Mouse (Mus musculus) embryonic facial prominence, embryonic 13.5 days (tissue): ENCODE data around the gene Satb2. TPM values are rescaled to one million over a fixed set of nuclear protein-coding genes. Genes with fewer than 3 reads are reported as not detected.
A peak's percentile ranks its signal among the peaks of the same experiment; 100 is the strongest.

Experiments
- ATAC-seq: fragments of 200-750 bp; cut with Nextera tagmentation; 2 replicates; pipeline ENCODE4 v1.8.0; 2017; ENCODE audit warnings: low read depth; ENCODE audit not compliant: insufficient number of reproducible peaks, insufficient read depth, low FRiP score, low TSS enrichment
- H3K27ac ChIP-seq: fragments of 300-500 bp; sonication (generic); 2 replicates; pipeline ENCODE4 v1.5.1; 2015; ENCODE audit warnings: moderate library complexity, mild to moderate bottlenecking, inconsistent platforms
- H3K27me3 ChIP-seq: fragments of 300-500 bp; sonication (generic); 2 replicates; pipeline ENCODE4 v1.6.1; 2015; ENCODE audit warnings: mild to moderate bottlenecking, inconsistent platforms
- H3K36me3 ChIP-seq: fragments of 300-500 bp; sonication (generic); 2 replicates; pipeline ENCODE4 v1.6.1; 2015; ENCODE audit warnings: mild to moderate bottlenecking, inconsistent platforms
- H3K4me1 ChIP-seq: fragments of 300-500 bp; sonication (generic); 2 replicates; pipeline ENCODE4 v1.6.1; 2015; ENCODE audit warnings: inconsistent platforms
- H3K4me2 ChIP-seq: fragments of 300-500 bp; sonication (generic); 2 replicates; pipeline ENCODE4 v1.6.1; 2015; ENCODE audit warnings: moderate library complexity, mild to moderate bottlenecking, inconsistent platforms
- H3K4me3 ChIP-seq: fragments of 300-500 bp; sonication (generic); 2 replicates; pipeline ENCODE4 v1.5.1; 2015; ENCODE audit warnings: mild to moderate bottlenecking, inconsistent platforms
- H3K9ac ChIP-seq: fragments of 300-500 bp; sonication (generic); 2 replicates; pipeline ENCODE4 v1.6.1; 2015; ENCODE audit warnings: mild to moderate bottlenecking, inconsistent platforms
- H3K9me3 ChIP-seq: fragments of 300-500 bp; sonication (generic); 2 replicates; pipeline ENCODE4 v1.6.1; 2016; ENCODE audit warnings: inconsistent platforms
- WGBS: fragments of 180-500 bp; shearing (Covaris S2); methylation state at CpG from one replicate; pipeline ENCODE4 v1.1.7; 2015; ENCODE audit warnings: mixed read lengths; 5-methylcytosine and 5-hydroxymethylcytosine counted together
- polyA plus RNA-seq: library from polyadenylated mRNA; unstranded; fragments of >200 nt; fragmentation: Nextera tagmentation; extraction: Ambion mirVana; gene quantifications from 2 replicates; pipeline ENCODE4 v1.2.1, GENCODE M21; 2015

Gene Satb2
- polyA plus RNA-seq, 1 experiment from 2014 or later = 23.9 TPM

GRCm38 (mm10) chr1:56981508-56981907, 3.1 kb upstream of the Satb2 start:
- Histone ChIP-seq H3K9me3 (no peaks in the 10 kb centered on the region), H3K4me2 (peak overlapping the region; percentile 61; the same call in 1 of the 2 replicates), H3K27ac (peak overlapping the region; percentile 62; the same call in 1 of the 2 replicates), H3K4me3 (no peak overlapping the region), H3K36me3 (no peaks in the 10 kb centered on the region), H3K27me3 (peaks cover 89% of the 10 kb centered on the region), H3K9ac (no peak overlapping the region), H3K4me1 (peaks cover 49% of the 10 kb centered on the region)
- WGBS = 4% methylated on average over 1 of the region's 1 CpGs
- no peak for ATAC-seq

GRCm38 (mm10) chr1:56980631-56981275, 2.3 kb upstream of the Satb2 start:
- peak overlapping the region; percentile 63 for H3K9ac ChIP-seq
- H3K4me1 ChIP-seq = peaks cover 54% of the 10 kb centered on the region
- no peaks in the 10 kb centered on the region for H3K36me3 ChIP-seq
- H3K4me3 ChIP-seq = peak overlapping the region; percentile 34
- H3K9me3 ChIP-seq = no peaks in the 10 kb centered on the region
- no peak for ATAC-seq
- peaks cover 89% of the 10 kb centered on the region for H3K27me3 ChIP-seq
- H3K27ac ChIP-seq = peak overlapping the region; percentile 62
- WGBS = 1% methylated on average over 27 of the region's 27 CpGs
- peak overlapping the region; percentile 61 for H3K4me2 ChIP-seq

DNA sequence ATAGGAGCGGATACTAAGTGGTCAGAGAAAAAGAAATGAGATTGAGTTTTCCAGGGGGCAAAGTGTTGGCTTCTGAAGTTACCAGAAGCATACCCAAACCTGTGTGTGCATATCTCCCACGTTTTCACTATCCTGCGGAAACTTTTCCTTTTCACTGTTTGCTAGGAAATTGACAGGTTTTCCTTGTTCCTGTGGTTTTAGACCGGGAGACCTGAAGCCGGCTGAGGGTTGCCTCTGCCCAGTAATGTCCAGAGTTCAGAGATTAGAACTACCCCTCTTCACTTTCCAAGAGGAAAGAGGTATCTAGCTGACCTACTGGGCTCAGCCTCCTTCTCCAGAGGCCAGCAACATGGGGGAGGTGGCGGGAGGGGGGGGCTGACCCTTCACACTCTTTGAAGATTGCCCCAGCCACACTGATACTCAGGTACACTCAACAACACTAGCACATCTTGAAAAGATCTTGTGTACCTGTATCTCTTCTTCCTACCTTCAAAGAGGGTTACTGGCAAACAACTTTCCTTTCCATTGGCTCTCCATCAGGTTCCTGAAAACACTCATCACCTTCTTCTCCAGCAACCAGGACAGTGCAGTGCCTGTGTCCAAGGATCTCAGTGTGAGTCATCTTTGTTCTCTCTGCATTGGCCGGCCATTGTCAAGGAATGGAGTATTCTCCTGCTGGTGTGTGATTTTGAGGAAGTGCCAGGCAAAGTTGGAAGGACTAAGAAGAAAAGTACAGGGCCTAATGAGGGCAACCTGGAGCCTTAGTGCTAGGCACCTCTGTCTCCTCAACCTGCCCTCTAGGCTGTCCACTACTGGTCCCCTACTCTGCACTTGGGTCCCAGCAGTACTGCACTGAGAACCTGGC, 1.3 kb upstream of the Satb2 start:
- H3K4me3 ChIP-seq = peak overlapping the region; percentile 34
- WGBS = 13% methylated on average over 7 of the region's 7 CpGs
- H3K9me3 ChIP-seq = no peaks in the 10 kb centered on the region
- H3K9ac ChIP-seq = peak overlapping the region; percentile 63
- H3K27ac ChIP-seq = peak overlapping the region; percentile 62; the same call in 1 of the 2 replicates
- ATAC-seq = no peak
- H3K27me3 ChIP-seq = peaks cover 86% of the 10 kb centered on the region
- peaks cover 54% of the 10 kb centered on the region for H3K4me1 ChIP-seq
- H3K36me3 ChIP-seq = no peaks in the 10 kb centered on the region
- H3K4me2 ChIP-seq = peak overlapping the region; percentile 61

DNA sequence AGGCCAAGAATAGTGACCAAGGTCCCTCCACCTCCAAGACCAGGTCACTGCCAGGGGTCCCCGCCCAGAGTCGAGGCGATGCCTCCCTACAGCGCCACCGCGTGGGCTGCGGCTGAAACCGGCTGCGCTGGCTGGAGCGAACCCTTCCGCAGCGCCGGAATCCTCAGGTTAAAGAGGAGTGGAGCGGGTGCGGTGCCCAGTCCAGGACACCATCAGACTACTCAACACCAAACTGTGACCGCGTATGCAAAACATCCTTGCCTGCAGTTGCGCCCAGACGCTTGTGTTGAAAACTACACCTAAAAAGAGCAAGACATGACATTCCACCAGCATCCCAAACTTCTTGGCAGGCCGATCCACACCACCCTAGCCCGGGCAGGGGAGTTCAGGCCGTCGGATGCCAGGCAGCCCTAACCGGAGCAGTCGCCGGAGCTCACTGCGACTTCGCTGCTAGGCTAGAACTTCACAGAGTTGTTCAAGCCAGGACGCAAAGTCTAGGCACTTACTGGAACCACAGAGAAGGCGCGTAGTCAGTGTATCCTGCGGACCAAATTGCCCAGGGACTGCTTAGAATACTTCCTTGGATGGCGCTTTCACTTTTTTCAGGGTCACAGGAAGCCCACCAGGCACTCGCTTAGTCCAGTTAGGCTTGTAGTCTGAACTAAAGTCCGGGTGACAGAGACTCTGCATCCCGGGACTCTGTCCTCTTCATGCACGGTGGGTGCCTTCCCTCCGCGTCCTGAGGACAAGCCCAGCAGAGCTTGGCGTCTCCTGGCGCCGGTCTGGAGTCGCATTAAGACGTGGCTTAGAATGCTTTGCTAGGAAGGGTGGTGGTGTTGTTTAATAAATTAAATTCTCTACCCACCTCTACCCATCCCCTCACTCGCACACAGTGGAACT, 999 bp downstream of the Satb2 start:
- peak overlapping the region; percentile 76 for H3K9ac ChIP-seq
- no peaks in the 10 kb centered on the region for H3K36me3 ChIP-seq
- no peaks in the 10 kb centered on the region for H3K9me3 ChIP-seq
- ATAC-seq = no peak
- WGBS = under 1% methylated on average over 45 of the region's 45 CpGs
- peak overlapping the region; percentile 68 for H3K4me2 ChIP-seq
- peaks cover 40% of the 10 kb centered on the region for H3K4me1 ChIP-seq
- peak overlapping the region; percentile 46 for H3K4me3 ChIP-seq
- H3K27me3 ChIP-seq = peaks cover 64% of the 10 kb centered on the region
- peak overlapping the region; percentile 83 for H3K27ac ChIP-seq

DNA sequence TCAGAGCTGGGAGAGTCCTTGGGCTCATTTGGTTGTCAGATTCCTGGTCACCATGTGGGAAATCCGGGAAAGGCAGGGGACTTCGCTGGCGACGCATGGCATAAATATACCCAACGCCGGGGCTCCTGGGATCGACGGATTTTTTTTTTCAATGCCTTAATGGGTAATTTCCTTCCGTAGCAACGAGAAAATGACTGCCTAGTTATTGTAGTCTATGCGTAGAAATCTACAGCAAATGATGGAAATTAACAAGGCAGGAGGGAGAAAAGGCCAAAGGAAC, 1.7 kb downstream of the Satb2 start:
- H3K4me2 ChIP-seq = peak overlapping the region; percentile 68
- peak overlapping the region; percentile 46 for H3K4me3 ChIP-seq
- H3K4me1 ChIP-seq = peaks cover 33% of the 10 kb centered on the region
- WGBS = 2% methylated on average over 11 of the region's 11 CpGs
- H3K9ac ChIP-seq = peak overlapping the region; percentile 76
- ATAC-seq = no peak
- H3K27me3 ChIP-seq = peaks cover 57% of the 10 kb centered on the region
- H3K36me3 ChIP-seq = no peaks in the 10 kb centered on the region
- H3K27ac ChIP-seq = peak overlapping the region; percentile 83
- H3K9me3 ChIP-seq = no peaks in the 10 kb centered on the region

GRCm38 (mm10) chr1:56976044-56976824, 2.2 kb downstream of the Satb2 start:
- Histone ChIP-seq H3K4me2 (peak overlapping the region; percentile 68), H3K4me3 (peak overlapping the region; percentile 46), H3K9ac (peak overlapping the region; percentile 76), H3K4me1 (peaks cover 30% of the 10 kb centered on the region), H3K27me3 (peaks cover 56% of the 10 kb centered on the region), H3K36me3 (no peaks in the 10 kb centered on the region), H3K27ac (peak overlapping the region; percentile 83), H3K9me3 (no peaks in the 10 kb centered on the region)
- WGBS = 7% methylated on average over 25 of the region's 25 CpGs
- ATAC-seq = no peak

DNA sequence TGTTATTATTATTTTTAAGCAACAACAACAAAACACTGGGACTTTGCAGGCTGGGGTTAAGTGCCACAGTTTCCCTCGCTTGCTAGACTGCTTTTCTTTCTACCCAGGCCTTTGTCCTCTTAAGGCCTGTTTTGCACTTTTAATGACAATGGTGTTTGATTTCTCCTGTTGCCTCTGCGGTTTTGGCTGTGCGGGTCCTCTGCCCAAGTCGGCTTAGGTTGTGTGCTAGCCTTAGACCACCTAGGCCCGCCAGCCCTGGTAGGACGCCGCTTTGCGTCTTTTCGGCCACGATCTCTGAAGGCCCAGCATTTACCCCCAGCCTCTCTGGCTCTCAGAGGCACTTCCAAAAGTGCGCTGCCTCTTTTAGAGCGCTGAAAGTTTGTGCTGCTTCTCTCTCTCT, 2.9 kb downstream of the Satb2 start:
- Histone ChIP-seq H3K9me3 (no peaks in the 10 kb centered on the region), H3K4me1 (peaks cover 24% of the 10 kb centered on the region), H3K27ac (peak overlapping the region; percentile 83), H3K9ac (peak overlapping the region; percentile 76), H3K27me3 (peaks cover 56% of the 10 kb centered on the region), H3K4me2 (peak overlapping the region; percentile 68), H3K4me3 (peak overlapping the region; percentile 46), H3K36me3 (no peaks in the 10 kb centered on the region)
- no peak for ATAC-seq
- 3% methylated on average over 12 of the region's 12 CpGs for WGBS

DNA sequence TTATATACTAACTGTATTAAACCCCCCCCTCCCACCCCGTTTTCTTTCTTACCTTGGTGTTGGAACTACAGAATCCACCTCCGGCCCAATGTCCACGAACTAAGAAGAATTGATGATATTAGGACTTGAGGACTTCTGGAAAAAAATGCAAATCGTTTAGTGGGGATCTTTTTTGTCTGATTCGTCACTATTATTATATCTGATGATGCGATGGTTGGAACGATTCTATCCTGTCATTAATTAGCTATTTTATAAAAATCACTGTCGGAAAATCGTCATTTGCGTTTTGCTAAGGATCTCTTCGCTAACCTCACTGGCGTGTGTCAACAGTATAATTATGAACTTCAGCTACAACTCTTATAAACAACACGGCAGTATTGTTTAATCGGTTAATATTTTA, 4.3 kb downstream of the Satb2 start:
- no peak for ATAC-seq
- H3K4me2 ChIP-seq = peak overlapping the region; percentile 85
- H3K4me3 ChIP-seq = peak overlapping the region; percentile 86
- H3K36me3 ChIP-seq = no peaks in the 10 kb centered on the region
- peaks cover 31% of the 10 kb centered on the region for H3K4me1 ChIP-seq
- H3K9me3 ChIP-seq = no peaks in the 10 kb centered on the region
- H3K9ac ChIP-seq = peak overlapping the region; percentile 40; the same call in 1 of the 2 replicates
- 5% methylated on average over 14 of the region's 14 CpGs for WGBS
- peak overlapping the region; percentile 33; the same call in 1 of the 2 replicates for H3K27ac ChIP-seq
- peaks cover 58% of the 10 kb centered on the region for H3K27me3 ChIP-seq

DNA sequence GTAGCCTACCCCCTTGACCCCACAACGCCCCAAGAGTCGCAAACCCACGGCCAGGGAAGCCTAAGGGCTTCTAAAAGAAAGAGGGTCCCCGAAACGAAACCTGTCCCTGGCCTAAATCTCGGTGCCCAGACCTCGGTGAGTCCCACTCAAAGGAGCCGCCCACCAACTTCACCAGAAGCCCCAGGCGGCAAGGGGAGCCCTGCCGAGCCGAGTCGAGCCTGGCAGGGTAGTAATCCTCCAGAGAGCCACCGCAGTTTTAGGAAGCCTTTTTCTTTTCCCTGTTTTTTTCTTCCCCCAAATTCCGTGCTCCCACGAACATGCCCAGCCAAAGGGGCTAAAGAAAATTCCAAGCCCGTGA, 4.9 kb downstream of the Satb2 start:
- Histone ChIP-seq H3K4me3 (peak overlapping the region; percentile 86), H3K9me3 (no peaks in the 10 kb centered on the region), H3K4me2 (peak overlapping the region; percentile 85), H3K27me3 (peaks cover 62% of the 10 kb centered on the region), H3K9ac (peak overlapping the region; percentile 98), H3K36me3 (no peaks in the 10 kb centered on the region), H3K27ac (peak overlapping the region; percentile 98), H3K4me1 (peaks cover 33% of the 10 kb centered on the region)
- ATAC-seq = no peak
- WGBS = 0% methylated on average over 16 of the region's 16 CpGs

- H3K4me1 ChIP-seq = peaks cover 29% of the 10 kb centered on the region
- H3K4me3 ChIP-seq = peak overlapping the region; percentile 86
- under 1% methylated on average over 47 of the region's 47 CpGs for WGBS
- no peaks in the 10 kb centered on the region for H3K36me3 ChIP-seq
- ATAC-seq = peak; percentile 38
- no peaks in the 10 kb centered on the region for H3K9me3 ChIP-seq
- H3K9ac ChIP-seq = peak overlapping the region; percentile 98
- H3K4me2 ChIP-seq = peak overlapping the region; percentile 85
- peak overlapping the region; percentile 98 for H3K27ac ChIP-seq
- H3K27me3 ChIP-seq = peaks cover 63% of the 10 kb centered on the region
Observed at GRCm38 (mm10) chr1:56972950-56973592, 5.4 kb downstream of the Satb2 start.
